Mouse (Mus musculus) right cerebral cortex, postnatal 14 days (tissue): ENCODE data around the gene Cfap77.

Experiments used
- DNase-seq: peaks from one replicate; pipeline ENCODE4 v3.0.0; 2022

The Cfap77 gene

GRCm38 (mm10) chr2:28919001-28919400 lies 135.9 kb downstream of the Cfap77 start:
- DNase-seq, result no peak

GRCm38 (mm10) chr2:28917518-28918361 lies 137.1 kb downstream of the Cfap77 start:
- DNase-seq, result no peak

GRCm38 (mm10) chr2:28917156-28917517 lies 137.7 kb downstream of the Cfap77 start:
- no peak for DNase-seq

DNA sequence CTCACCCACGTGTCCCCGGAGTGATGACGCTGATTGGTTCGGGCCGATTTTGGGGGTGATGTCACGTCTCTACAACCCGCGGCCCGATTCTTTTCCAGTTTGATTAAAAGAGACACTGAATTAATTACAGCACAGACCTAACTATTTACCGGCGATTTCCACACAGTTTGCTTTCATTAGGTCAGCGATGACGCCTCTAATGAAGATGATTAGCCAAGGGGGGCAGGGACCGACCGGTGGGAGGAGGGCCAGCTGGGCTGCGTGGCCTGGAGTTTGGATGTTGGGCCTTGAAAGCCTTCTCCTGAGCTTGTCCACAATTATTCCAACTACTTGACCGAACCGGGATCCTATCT lies 138.4 kb downstream of the Cfap77 start, which contains the start of gene Barhl1:
TSS of gene Barhl1 (minus strand) at position 156 of the 353 bp plus-strand sequence.
- DNase-seq, result no peak

DNA sequence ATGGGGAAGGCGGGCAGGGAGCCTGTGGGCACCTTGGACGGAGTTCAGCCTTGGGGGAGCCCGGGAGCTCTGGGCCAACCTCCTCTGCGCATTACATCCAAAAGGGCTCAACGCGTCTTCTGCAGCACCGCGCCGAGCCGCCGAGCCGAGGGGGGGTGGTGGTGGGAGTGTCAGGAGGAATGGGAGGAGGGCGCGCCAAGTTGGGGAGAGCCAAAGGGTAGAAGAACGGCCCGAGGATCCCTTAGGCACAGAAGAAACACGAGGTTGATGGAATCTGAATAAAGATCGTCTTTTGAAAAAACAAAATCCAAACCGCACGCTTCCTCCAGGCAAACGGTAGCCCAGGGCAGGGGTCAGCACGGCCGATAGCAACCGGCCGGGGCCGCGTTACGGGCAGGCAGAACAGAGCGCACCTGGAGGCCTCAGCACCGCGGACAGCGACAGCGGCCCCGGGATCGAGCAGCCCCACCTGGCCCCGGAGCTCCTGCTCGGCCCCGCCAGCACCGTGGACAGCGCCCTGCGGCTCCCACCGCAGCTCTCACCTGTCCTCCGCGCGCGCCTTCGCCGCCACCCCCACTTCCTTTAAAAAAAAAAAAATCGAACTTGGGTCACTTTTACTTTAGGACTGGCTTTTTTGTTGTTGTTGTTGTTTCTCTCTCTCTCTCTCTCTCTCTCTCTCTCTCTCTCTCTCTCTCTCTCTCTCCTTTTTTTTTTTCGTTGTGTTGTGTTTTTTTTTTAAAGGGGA lies 138.9 kb downstream of the Cfap77 start:
- DNase-seq, result no peak

GRCm38 (mm10) chr2:28915104-28915738 lies 139.6 kb downstream of the Cfap77 start:
- no peak for DNase-seq

- DNase-seq, result no peak
Observed at GRCm38 (mm10) chr2:28914121-28914520, 140.7 kb downstream of the Cfap77 start.

DNA sequence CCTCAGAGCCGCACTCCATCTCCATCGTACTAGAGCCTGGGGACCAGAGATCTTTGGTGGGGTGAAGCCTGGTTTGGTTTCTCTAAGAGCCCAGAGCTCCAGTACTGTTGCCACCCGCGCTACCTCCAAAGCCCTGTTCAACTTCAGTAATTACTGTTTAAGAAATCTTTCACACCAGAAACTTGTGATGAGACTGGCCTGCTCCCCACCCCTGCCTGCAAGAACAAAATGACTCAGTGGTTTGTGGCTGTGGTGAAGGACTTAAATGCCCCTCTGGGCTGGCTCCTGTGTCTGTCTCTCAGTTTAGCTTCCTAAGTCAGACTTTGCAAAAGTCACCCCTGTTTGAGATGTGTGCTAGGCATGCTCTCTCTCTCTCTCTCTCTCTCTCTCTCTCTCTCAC lies 141.9 kb downstream of the Cfap77 start:
- DNase-seq, result no peak

DNA sequence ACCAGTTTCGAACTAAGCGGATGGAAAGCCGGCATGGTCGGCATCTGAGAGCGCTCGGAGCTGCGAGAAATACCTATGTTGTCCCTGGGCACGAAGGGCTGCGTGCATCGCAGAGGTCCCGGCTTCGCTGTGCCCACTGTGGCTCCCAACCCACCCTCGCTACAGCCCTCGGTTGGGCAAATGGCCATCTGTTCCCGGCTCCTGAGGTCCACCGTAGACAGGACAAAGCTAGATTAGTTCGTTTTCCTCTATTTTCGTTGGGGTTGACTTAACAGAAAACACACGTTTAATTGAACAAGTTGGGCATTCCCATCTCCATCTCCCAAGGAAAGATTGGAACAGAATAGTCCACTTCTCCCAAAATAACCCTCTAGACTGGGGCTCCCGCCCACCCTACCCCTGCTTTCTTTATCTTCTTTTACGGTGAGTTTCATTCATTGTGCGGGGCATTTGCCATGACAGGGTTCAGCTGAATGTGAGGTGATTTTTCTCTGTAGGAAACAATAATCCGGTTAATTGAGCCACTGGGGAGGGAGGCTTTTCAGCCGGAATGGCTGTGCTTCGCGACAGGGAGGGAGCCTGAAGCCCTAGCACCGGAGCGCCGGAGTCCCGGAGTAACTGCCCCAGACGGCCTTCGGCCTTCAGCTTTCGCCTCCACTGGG lies 142.7 kb downstream of the Cfap77 start:
- no peak for DNase-seq

DNA sequence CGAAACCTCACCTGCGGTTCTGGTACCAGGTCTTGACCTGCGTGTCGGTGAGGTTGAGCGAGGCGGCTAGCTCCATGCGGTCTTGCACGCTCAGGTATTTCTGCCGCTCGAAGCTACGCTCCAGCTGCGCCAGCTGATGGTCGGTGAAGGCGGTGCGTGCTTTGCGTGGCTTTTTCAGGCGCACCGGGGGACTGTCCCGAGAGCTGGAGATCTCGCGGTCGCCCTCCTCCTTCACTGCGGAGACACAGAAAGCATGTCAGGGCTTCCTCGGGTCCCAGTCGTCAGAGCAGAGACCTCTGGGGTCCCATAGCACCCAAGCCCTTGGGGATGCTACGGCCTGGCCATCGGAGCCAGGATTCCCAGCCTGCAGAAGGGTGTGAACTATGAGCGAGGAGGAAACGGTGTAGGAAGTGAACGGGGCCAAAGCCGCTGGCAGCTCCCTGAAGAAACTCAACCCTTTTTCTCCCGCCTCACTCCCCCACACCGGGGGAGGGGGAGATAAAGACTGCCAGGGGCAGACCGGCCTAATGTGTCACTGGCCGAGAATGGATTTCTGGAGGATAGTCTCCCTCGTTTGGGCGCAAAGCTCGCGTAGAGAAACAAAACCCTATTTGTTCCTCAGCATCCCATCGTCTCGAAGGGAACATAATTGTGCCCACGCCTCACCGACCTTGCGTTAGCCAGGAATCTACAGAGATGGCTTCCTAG lies 143.4 kb downstream of the Cfap77 start:
- DNase-seq, result no peak

- DNase-seq, result no peak
Observed at GRCm38 (mm10) chr2:28910877-28911276, 144.0 kb downstream of the Cfap77 start.

GRCm38 (mm10) chr2:28909818-28910710 lies 144.8 kb downstream of the Cfap77 start:
- DNase-seq, result no peak

GRCm38 (mm10) chr2:28909186-28909817 lies 145.6 kb downstream of the Cfap77 start:
- no peak for DNase-seq

DNA sequence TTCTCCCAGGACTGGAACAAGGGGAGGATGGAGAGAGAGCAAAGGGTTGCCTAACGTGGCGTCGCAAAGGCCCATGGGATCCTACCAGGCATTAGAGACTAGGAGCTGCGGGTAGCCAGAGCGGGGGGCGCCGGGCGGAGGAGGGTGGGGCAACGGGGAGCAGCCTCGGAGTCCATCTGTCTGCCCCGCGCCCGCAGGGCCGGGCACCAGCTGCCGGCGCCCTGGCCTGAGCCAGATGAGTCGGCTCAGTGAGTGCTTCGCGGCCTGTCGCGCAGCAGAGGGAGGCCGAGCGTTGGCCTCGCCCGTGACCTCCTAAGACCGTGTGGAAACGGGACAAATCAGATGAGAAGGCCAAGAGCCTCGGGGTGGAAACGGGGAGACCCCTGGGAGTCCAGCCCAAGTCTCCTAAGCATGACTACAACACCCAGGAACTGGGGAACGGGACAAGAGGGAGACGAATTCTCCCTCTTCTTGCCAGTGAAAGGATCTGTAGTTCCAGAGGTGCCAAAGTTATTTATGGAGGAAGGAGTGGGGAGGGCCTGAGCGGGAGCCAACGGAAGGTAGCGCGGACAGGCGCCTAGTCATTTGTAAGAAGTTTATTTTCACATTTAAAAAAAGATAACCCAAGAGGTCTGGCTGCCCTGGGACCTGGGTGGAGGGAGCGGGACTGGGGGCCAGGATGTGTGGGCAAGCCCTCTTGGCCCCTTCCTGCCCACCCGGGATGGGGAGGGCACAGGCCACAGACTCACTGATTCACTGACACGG lies 146.3 kb downstream of the Cfap77 start:
- no peak for DNase-seq

- DNase-seq, result no peak
Observed at GRCm38 (mm10) chr2:28907691-28908388, 147.0 kb downstream of the Cfap77 start.

DNA sequence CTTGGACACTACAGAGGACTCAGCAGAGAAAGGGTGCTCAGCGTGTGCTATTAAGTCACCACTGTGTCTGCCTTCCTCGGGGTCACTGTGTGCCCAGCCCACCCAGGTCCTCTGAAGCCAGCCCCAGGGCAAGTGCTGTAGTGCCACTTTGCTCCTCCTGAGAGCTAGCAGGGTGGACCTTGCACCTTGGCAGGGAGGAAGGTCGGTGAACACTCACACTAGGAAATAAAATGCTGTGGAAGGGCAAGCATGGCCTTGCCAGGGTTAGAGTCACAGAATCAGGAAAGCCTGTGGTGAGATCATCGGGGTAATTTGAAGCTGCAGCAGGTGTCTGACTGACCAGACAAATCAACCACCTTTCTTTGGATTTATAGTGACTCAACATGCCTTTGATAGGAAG lies 149.3 kb downstream of the Cfap77 start:
- DNase-seq, result no peak

DNA sequence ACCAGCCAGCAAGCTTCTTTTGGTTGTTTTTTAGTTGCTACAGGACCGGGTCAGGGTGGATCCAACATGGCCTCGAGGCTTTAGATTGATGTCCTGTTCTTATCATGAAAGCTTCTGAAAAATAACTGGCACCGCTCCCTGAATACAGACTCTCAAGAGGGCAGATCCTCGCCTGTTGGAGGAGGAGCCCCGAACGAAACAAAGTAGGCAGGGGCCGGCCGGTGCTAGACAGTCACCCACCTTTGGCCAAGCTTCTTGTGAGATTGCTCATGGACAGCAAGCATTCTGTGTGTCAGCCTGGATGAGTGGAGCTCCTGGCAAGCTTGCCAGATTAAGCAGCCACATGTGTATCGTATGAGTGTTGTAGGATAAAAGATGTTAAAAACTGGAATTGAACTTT lies 150.1 kb downstream of the Cfap77 start:
- no peak for DNase-seq

DNA sequence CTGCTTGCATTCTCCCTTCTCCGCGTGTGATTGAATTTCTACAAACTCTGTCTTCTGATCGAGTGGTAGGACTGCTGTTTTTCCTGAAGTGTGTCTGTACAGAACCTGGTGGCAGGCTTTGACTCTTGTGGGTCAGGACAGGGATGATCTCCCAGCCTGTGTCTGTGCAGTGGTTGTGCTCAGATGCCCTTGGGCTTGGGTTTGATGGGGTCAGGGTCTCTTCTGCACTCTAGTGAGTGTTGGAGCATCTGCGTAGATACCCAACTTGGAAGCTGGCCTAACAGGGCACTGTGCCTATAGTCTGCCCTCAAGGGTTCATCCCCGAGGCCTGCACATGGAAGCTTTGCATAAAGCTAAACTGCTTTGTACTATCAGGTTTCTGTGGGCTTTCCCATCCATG lies 151.0 kb downstream of the Cfap77 start:
- DNase-seq, result no peak

DNA sequence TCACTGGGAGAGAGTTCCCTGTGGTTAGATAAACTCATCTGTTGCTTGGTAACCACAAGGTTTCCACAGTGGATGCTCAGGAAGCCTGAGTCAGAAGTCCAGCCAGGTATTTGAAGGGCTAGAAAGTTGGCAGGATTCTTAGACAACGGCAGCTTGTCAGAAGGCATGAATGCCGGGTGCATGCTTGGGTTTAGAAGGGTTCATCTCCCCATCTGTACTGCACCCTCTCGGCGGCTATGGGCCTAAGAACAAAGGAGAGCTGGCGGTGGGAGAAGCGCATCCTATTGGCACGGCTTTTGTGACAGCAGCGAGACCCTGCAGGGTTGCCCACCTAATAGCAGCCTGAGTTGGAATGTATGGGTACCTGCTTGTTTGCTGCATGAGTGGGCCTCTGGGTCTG lies 152.6 kb downstream of the Cfap77 start:
- no peak for DNase-seq
